Mouse (Mus musculus): ENCODE results near the gene Trak1.

Trak1 gene

DNA sequence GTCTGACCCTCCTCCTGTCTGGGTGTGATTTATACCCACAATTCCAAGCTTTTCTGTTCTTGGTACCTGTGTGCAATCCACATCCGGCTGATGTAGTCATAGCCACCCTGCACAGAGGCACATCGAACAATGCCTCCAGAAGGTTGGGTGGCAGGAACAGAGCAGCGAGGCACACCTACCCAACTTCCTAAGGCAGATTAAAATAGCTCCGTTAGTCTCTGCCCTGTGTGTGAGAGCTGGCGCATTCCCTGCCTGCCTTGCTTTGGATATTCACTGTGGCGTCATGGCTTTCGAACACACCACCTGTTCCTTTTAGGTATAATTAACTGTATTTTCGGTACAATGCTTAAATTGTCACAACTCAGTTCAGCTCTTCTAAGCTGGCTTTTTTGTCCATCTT is 103.3 kb downstream of the Trak1 start:
- no peak for DNase-seq

DNA sequence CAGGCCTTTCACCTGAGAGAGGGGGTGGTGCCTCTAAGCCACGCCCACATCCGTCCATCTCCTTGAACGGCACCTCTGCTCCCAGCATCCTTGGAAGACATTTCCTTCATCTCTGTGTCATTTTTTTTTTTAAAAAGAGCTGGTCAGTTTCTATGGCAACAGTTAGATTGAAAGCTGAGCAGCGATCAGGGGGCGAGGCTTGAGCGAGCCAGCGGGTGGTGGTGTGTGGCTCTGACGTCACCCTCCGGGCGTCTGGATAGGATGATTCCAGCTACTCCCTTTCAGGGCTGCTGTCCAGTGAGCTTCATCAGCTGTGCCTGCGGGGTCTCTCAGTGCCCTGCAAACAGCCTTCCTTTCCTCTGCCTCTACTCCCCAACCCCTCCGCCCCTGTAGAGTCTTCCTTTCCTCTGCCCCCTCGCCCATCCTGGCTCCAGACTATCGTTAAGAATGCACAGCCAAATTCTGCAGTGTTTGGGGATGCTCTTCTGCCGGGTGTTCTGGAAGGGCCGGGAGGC is 105.9 kb downstream of the Trak1 start:
- peak; percentile 94 to 95 for DNase-seq

DNA sequence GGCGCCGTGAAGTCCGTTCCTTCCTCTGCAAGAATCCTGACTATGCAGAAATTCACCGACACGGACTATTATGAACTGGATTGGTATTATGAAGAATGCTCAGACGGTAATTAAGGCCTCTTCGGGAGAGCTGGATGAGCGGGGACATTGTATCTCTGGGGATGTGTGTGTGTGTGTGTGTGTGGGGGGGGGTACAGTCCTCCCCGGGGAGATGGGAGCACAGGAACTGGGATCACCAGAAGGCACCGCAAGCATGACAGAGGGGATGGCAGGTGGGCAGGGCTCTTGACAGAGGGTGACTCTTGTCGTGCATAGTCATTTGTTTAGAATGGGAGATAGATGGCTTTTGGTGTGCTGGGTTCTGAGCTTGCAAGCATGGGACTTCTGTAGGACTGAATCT is 106.4 kb downstream of the Trak1 start:
- DNase-seq: peak; percentile 49 to 60

DNA sequence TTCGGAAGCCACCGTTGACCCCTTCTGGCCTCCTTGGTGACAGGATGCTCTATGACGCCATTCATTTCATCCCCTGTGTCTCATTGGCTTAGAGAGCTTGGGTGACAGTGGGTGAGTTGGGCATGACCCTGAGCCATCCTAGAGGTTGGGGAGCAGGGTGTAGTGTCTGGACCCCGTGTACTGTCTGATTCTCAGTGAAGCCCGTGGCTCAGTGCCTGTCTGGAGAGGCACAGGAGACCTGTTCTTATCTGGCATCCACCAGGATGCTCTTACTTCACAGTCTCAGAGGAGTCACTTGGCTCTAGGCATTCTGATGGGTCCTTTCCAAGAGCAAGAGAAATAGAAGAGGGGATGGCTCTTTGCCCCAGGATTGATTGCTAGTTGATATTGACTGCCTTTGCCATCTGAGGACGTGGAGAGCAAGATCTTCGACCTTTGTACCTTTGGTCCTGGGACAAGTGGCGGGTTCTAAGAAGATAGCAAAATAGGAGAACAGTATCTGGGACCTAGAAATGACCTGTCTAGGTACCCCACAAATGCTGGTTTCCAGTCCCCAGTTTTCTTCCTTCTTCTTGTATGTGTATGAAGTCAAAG is 107.9 kb downstream of the Trak1 start:
- no peak for DNase-seq

- no peak for DNase-seq
These were observed 108.5 kb downstream of the Trak1 start for GRCm38 (mm10) chr9:121405792-121406191.

- DNase-seq: no peak
These were observed 116.9 kb downstream of the Trak1 start for GRCm38 (mm10) chr9:121414237-121414636.

GRCm38 (mm10) chr9:121415626-121416241 is 118.4 kb downstream of the Trak1 start:
- DNase-seq: peak; percentile 52 to 68

GRCm38 (mm10) chr9:121416460-121416859 is 119.2 kb downstream of the Trak1 start:
- no peak for DNase-seq

GRCm38 (mm10) chr9:121416872-121417637 is 119.8 kb downstream of the Trak1 start:
- no peak for DNase-seq

- DNase-seq: no peak
These were observed 121.7 kb downstream of the Trak1 start for GRCm38 (mm10) chr9:121419011-121419410.

DNA sequence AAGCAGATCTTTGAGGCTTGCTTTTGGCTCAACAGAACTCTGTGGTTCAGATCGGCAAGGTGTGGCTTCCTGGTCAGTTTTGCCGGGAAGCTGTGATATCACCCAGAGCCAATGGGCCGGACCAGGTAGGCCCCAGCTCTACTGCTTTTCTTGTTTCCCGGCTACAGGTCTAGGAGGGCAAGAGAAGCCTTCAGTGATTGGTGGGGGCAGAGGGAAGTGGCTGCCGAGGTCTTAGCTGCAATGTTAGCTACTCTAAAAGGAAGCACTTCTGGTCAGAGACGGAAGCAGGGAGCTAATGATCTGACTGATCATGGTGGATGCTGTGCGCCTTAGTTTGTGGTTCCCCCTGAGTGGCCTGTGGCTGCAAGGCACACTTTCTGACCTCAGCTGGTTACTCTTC is 122.3 kb downstream of the Trak1 start:
- DNase-seq: no peak

GRCm38 (mm10) chr9:121420817-121421216 is 123.5 kb downstream of the Trak1 start:
- DNase-seq: no peak

- no peak for DNase-seq
These were observed 125.1 kb downstream of the Trak1 start for GRCm38 (mm10) chr9:121422402-121422801.

- DNase-seq: no peak
These were observed 126.3 kb downstream of the Trak1 start for GRCm38 (mm10) chr9:121423621-121424020.

GRCm38 (mm10) chr9:121424281-121425164 is 127.2 kb downstream of the Trak1 start:
- DNase-seq: no peak

DNA sequence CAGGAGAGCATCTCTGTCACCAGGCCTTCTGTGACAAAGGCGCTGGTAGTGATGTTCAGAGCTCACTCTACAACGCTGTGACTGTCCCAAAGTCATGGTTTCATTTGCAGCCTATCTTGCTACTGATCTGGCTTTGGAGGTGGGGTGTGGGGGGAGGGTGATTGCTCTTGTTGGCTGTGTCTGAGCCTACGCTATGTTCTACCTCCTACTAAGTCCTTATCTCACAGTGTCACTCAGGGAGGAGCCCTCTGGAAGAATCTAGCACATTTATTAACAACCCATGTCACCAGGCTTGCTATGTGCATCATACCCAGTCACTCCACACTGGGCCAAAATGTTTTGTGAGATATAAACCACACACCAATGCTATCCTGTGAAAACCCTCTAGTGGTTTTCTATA is 129.1 kb downstream of the Trak1 start:
- DNase-seq: no peak

- DNase-seq: no peak
These were observed 129.6 kb downstream of the Trak1 start for GRCm38 (mm10) chr9:121426902-121427301.

GRCm38 (mm10) chr9:121429592-121429991 is 132.3 kb downstream of the Trak1 start:
- peak in 1 of 2 experiments; percentile 44 for DNase-seq

DNA sequence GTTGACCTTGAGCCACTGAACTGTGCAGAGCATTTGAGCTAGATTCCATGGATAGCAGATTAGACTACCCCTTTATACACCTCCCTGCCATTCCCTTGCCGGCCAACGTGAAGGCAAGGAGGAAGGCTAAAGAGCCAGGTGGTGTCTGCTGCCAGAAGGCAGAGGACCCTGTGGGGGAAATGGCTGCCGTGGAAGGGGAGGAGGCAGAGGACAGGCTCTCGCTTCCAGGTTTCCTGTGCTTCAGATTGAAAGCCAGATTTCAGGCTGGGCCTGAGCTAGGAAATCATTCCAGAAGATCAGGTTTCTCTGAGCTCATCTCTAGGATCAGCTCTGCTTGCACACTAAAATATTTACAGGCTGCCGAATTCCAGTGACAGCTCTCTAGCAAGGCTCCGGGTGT is 133.1 kb downstream of the Trak1 start:
- DNase-seq: peak in 1 of 2 experiments; percentile 51

DNA sequence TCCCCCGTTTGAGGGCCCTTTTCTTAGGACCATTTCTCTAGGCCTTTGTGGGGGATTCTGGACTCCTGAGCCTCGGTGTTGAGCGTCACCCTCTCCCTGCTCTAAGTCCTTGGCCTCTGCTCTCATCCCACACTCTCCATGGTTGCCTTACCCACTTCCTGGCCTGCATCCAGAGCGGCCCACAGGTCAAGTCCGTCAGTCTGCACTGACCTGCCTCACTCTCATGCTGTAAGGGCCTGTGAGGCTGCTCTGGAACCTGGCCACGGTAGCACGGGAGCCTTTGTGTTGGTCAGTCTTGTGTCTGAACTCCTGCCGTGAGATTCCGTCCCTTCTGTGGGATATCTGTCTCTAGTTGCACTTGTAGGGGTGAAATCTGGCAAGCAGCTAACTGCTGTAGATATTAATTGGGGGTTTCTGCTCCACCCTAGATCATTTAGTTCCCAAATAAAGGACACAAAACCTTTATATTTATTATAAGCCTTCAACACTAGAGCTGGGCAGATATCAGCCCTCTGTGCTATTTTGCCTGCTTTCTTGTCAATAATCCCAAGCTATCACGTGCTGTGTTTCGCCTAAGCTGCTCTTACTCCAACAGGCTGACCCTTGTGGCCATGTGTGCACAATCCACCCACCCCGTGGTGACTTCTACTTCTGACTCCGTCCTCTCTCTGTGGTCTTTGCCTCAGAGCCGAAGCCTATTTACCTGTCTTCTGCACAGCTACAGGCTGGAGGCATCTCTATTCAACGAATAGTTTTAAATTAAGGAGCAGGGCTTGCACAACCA is 136.6 kb downstream of the Trak1 start:
- peak in 1 of 2 experiments; percentile 33 for DNase-seq

DNA sequence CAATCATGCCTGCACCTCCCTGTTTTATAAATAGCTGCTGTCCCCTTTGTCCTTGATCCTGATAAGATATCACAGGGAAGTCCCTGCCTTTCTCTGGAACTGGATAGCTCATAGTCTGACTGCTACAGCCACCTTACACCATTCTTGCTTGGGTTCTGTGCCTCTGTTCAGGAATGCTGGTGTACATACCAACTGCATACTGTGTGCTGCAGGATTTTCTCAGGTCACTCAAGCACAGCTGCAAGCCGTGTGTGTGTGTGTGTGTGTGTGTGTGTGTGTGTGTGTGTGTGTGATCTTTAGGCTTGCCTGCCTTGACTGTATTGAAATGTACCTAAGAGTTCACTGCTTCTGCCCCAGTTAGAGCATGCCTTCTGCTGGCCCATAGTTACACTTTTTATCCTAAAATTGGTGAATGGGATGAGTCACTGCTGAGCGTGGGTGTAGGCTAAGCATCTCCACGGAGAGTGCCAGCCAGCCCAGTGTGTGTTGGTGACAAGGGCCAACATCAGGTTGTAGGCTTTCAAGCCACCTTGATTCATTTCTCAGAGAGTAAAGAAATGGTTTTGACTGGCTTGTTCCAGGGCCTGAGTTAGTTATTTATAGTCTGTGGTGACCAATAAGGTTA is 138.1 kb downstream of the Trak1 start:
- DNase-seq: no peak

Measured in cerebellum, postnatal 10 days (tissue).